In the genomic region with DNA sequence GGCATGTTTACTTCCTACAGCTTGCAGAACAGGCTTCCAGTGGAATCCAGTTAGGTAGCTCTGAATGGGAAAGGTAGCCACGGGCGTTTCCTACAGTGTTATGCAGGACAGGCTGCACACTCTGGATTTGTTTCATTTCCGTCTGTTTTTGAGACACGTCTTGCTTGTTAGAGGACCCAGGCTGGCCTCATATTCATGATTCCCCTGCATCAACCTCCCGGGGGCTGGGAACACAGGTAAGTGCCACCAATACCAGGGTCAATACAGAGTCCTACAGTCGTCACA, we compare ENCODE assay signal across 19 mouse cellular contexts. TPM values are rescaled to one million over a fixed set of nuclear protein-coding genes. Genes with fewer than 3 reads are reported as not detected.
DNase-seq lines count a peak whose midpoint lies in the region; ATAC-seq and TF ChIP-seq lines count a peak whose summit lies in the region.
"Had no signal": no experiment of that assay in that cellular context is flagged by ENCODE, and none has a peak within 500 bp of the region (broad histone marks: within the 10 kb centered on the region; RNA-seq: fewer than 3 reads in every experiment).

No protein-coding gene starts in this region.

- TF ChIP-seq POLR2A in limb, embryonic 14.5 days (IDR thresholded peaks at IDR 0.05; ENCODE audit: borderline replicate concordance, extremely low read depth, insufficient read depth, insufficient read length) = no peak

- no peak for DNase-seq in heart, embryonic 10.5 days (ENCODE audit: low spot score)
- no peak for DNase-seq in heart, adult 9 months (ENCODE audit: low spot score in 2 of 2)
- no peak for DNase-seq in liver, embryonic 11.5 days (ENCODE audit: low spot score)
- DNase-seq in liver = no peak
- DNase-seq in embryonic facial prominence, embryonic 14.5 days (ENCODE audit: low spot score) = peak; percentile 77
- DNase-seq in limb, embryonic 14.5 days (ENCODE audit: low spot score) = no peak
- DNase-seq in thymus, postnatal 0 days (ENCODE audit: low spot score) = no peak
- DNase-seq: cerebellum, postnatal 25 days; layer of hippocampus, adult 9-11 months; right cerebral cortex, adult 18-20 months had no signal

- peaks cover 5% of the 10 kb centered on the region; the same call in 1 of the 2 replicates for H3K36me3 ChIP-seq in heart, embryonic 10.5 days
- H3K36me3 ChIP-seq in liver, embryonic 11.5 days (ENCODE audit: control insufficient read depth, insufficient read depth, low read length) = no peaks in the 10 kb centered on the region
- H3K36me3 ChIP-seq in embryonic facial prominence, embryonic 14.5 days (ENCODE audit: control insufficient read depth, insufficient read depth, low read length) = no peaks in the 10 kb centered on the region
- no peaks in the 10 kb centered on the region for H3K36me3 ChIP-seq in limb, embryonic 14.5 days (ENCODE audit: control insufficient read depth, insufficient read depth, low read length)
- H3K36me3 ChIP-seq: liver, embryonic 12.5 days had no signal

- H3K9ac ChIP-seq in liver, embryonic 11.5 days (ENCODE audit: low read depth, low read length) = 0 out of 2 replicates have a peak overlapping the region, but pooled peaks have one; percentile 34
- no peak overlapping the region for H3K9ac ChIP-seq in embryonic facial prominence, embryonic 14.5 days (ENCODE audit: low read depth, low read length)
- 0 out of 2 replicates have a peak overlapping the region, but pooled peaks have one; percentile 2 for H3K9ac ChIP-seq in limb, embryonic 14.5 days (ENCODE audit: low read depth, low read length, severe bottlenecking)
- H3K9ac ChIP-seq: liver, embryonic 12.5 days had no signal

- peaks cover 72% of the 10 kb centered on the region for H3K4me1 ChIP-seq in heart, embryonic 10.5 days
- H3K4me1 ChIP-seq in liver, embryonic 11.5 days (replicated peaks; ENCODE audit: control insufficient read depth, insufficient read depth, low read length) = peaks cover 49% of the 10 kb centered on the region
- H3K4me1 ChIP-seq in embryonic facial prominence, embryonic 14.5 days (ENCODE audit: control insufficient read depth, insufficient read depth, low read length) = peaks cover 25% of the 10 kb centered on the region
- peaks cover 40% of the 10 kb centered on the region for H3K4me1 ChIP-seq in limb, embryonic 14.5 days (ENCODE audit: control insufficient read depth, insufficient read depth, low read length)

- 63% methylated on average over 6 of the region's 6 CpGs for WGBS in heart, embryonic 10.5 days
- WGBS in liver, embryonic 11.5 days = 68% methylated on average over 6 of the region's 6 CpGs
- WGBS in embryonic facial prominence, embryonic 14.5 days = 56% methylated on average over 6 of the region's 6 CpGs
- 20% methylated on average over 6 of the region's 6 CpGs for WGBS in limb, embryonic 14.5 days

- H3K4me2 ChIP-seq in liver, embryonic 11.5 days = no peak overlapping the region
- 0 out of 2 replicates have a peak overlapping the region, but pooled peaks have one; percentile 10 for H3K4me2 ChIP-seq in embryonic facial prominence, embryonic 14.5 days (ENCODE audit: low read depth, low read length)
- 0 out of 2 replicates have a peak overlapping the region, but pooled peaks have one; percentile 13 for H3K4me2 ChIP-seq in limb, embryonic 14.5 days (replicated peaks; ENCODE audit: low read depth, low read length, severe bottlenecking)
- H3K4me2 ChIP-seq: liver, embryonic 12.5 days had no signal

- H3K9me3 ChIP-seq in heart, embryonic 10.5 days = no peaks in the 10 kb centered on the region
- H3K9me3 ChIP-seq in liver, embryonic 11.5 days (ENCODE audit: control insufficient read depth, low read length) = no peaks in the 10 kb centered on the region
- no peaks in the 10 kb centered on the region for H3K9me3 ChIP-seq in embryonic facial prominence, embryonic 14.5 days (ENCODE audit: control insufficient read depth, low read length)
- H3K9me3 ChIP-seq in limb, embryonic 14.5 days (ENCODE audit: control insufficient read depth, low read length) = no peaks in the 10 kb centered on the region
- H3K9me3 ChIP-seq: liver, embryonic 12.5 days had no signal

- peak overlapping the region; percentile 79 for H3K27ac ChIP-seq in heart, embryonic 10.5 days
- no peak overlapping the region for H3K27ac ChIP-seq in liver, embryonic 11.5 days (ENCODE audit: low read depth, low read length)
- peak overlapping the region; percentile 74 for H3K27ac ChIP-seq in embryonic facial prominence, embryonic 14.5 days (replicated peaks; ENCODE audit: low read depth, low read length)
- peak overlapping the region; percentile 73 for H3K27ac ChIP-seq in limb, embryonic 14.5 days (replicated peaks; ENCODE audit: low read depth, low read length)
- H3K27ac ChIP-seq: liver, embryonic 12.5 days had no signal

- H3K27me3 ChIP-seq in heart, embryonic 10.5 days (ENCODE audit: insufficient read depth, poor library complexity, severe bottlenecking) = no peaks in the 10 kb centered on the region
- H3K27me3 ChIP-seq in liver, embryonic 11.5 days (replicated peaks; ENCODE audit: control insufficient read depth, insufficient read depth, low read length) = no peaks in the 10 kb centered on the region
- H3K27me3 ChIP-seq in embryonic facial prominence, embryonic 14.5 days (replicated peaks; ENCODE audit: control insufficient read depth, insufficient read depth, low read length) = no peaks in the 10 kb centered on the region
- no peaks in the 10 kb centered on the region for H3K27me3 ChIP-seq in limb, embryonic 14.5 days (ENCODE audit: control insufficient read depth, insufficient read depth, low read length)
- H3K27me3 ChIP-seq: liver, embryonic 12.5 days had no signal

- no peak overlapping the region for H3K4me3 ChIP-seq in heart, embryonic 10.5 days
- no peak overlapping the region for H3K4me3 ChIP-seq in liver, embryonic 11.5 days (ENCODE audit: low read depth, low read length)
- H3K4me3 ChIP-seq in embryonic facial prominence, embryonic 14.5 days (ENCODE audit: low read depth, low read length) = no peak overlapping the region
- H3K4me3 ChIP-seq in limb, embryonic 14.5 days (replicated peaks; ENCODE audit: low read length) = no peak overlapping the region
- H3K4me3 ChIP-seq: erythroblast, embryonic 14.5 days; liver, embryonic 12.5 days had no signal

- no peak for ATAC-seq in liver, embryonic 11.5 days (replicated peaks; ENCODE audit: low FRiP score)
- peak; percentile 64 for ATAC-seq in embryonic facial prominence, embryonic 14.5 days (ENCODE audit: low read depth)
- ATAC-seq in limb, embryonic 14.5 days (ENCODE audit: low FRiP score, low read depth) = no peak
- no peak for ATAC-seq in erythroid progenitor cell, adult 5-6 weeks (replicated peaks; ENCODE audit: low FRiP score, poor library complexity, severe bottlenecking)
- ATAC-seq: activated CD4-positive, CD25-positive, alpha-beta regulatory T cell, adult 4 months; hindbrain, embryonic 16.5 days; liver, embryonic 12.5 days had no signal

RNA-seq across cellular contexts. Expression of a gene that starts 40.1 kb away (rescaled TPM):
- 0.71 and 0.87 TPM in 2 replicates for polyA plus RNA-seq in heart, embryonic 10.5 days (2016; fragmentation: Nextera tagmentation; extraction: Ambion mirVana)
- polyA plus RNA-seq in liver, embryonic 11.5 days (2014; fragmentation: Nextera tagmentation; extraction: Ambion mirVana) = 0.27 and 0.49 TPM in 2 replicates
- polyA plus RNA-seq in embryonic facial prominence, embryonic 14.5 days (2014; fragmentation: Nextera tagmentation; extraction: Ambion mirVana) = 2.1 and 2.3 TPM in 2 replicates
- polyA plus RNA-seq in limb, embryonic 14.5 days (2012; rRNA removed) = 4.3 and 4.6 TPM in 2 replicates
- polyA plus RNA-seq in limb, embryonic 14.5 days (2014; fragmentation: Nextera tagmentation; extraction: Ambion mirVana) = 0.67 and 0.72 TPM in 2 replicates
- 1.0 and 1.2 TPM in 2 replicates for polyA plus RNA-seq in thymus, postnatal 0 days (2015; fragmentation: Nextera tagmentation; extraction: Ambion mirVana)
- not detected in 2 replicates for total RNA-seq in erythroid progenitor cell, adult 5-6 weeks (2015; ENCODE audit: low replicate concordance)
- total RNA-seq in erythroid progenitor cell, adult 5-6 weeks (2017; ENCODE audit: low replicate concordance) = not detected in 2 replicates
- total RNA-seq: megakaryocyte-erythroid progenitor cell, adult 5-6 weeks; MEL had no signal
- polyA plus RNA-seq: activated CD4-positive, CD25-positive, alpha-beta regulatory T cell, adult 4 months; erythroblast, embryonic 14.5 days; liver, embryonic 12.5 days; neural tube, embryonic 11.5 days had no signal

RNA-seq across cellular contexts. Expression of a gene that starts 51.6 kb away (rescaled TPM):
- not detected in 2 replicates for polyA plus RNA-seq in heart, embryonic 10.5 days (2016; fragmentation: Nextera tagmentation; extraction: Ambion mirVana)
- polyA plus RNA-seq in liver, embryonic 11.5 days (2014; fragmentation: Nextera tagmentation; extraction: Ambion mirVana) = not detected in 2 replicates
- polyA plus RNA-seq in embryonic facial prominence, embryonic 14.5 days (2014; fragmentation: Nextera tagmentation; extraction: Ambion mirVana) = not detected in 2 replicates
- not detected in 2 replicates for polyA plus RNA-seq in limb, embryonic 14.5 days (2012; rRNA removed)
- polyA plus RNA-seq in limb, embryonic 14.5 days (2014; fragmentation: Nextera tagmentation; extraction: Ambion mirVana) = not detected in 2 replicates
- 0.26 and 0.80 TPM in 2 replicates for polyA plus RNA-seq in thymus, postnatal 0 days (2015; fragmentation: Nextera tagmentation; extraction: Ambion mirVana)
- not detected in 2 replicates for total RNA-seq in erythroid progenitor cell, adult 5-6 weeks (2015; ENCODE audit: low replicate concordance)
- 1.3 TPM in 1 of 2 replicates, not detected in the other for total RNA-seq in erythroid progenitor cell, adult 5-6 weeks (2017; ENCODE audit: low replicate concordance)
- total RNA-seq: gastrocnemius, postnatal 4 days; megakaryocyte-erythroid progenitor cell, adult 5-6 weeks; MEL had no signal
- polyA plus RNA-seq: activated CD4-positive, CD25-positive, alpha-beta regulatory T cell, adult 4 months; erythroblast, embryonic 14.5 days; hindbrain, embryonic 16.5 days; liver, embryonic 12.5 days; neural tube, embryonic 11.5 days had no signal
